Mouse (Mus musculus): ENCODE results near the gene 2310011J03Rik. TPM values are rescaled to one million over a fixed set of nuclear protein-coding genes. Genes with fewer than 3 reads are reported as not detected.

2310011J03Rik gene
- 52.1 and 92.1 TPM in 2 replicates for polyA plus RNA-seq (2012; rRNA removed; ENCODE audit: low replicate concordance)

DNA sequence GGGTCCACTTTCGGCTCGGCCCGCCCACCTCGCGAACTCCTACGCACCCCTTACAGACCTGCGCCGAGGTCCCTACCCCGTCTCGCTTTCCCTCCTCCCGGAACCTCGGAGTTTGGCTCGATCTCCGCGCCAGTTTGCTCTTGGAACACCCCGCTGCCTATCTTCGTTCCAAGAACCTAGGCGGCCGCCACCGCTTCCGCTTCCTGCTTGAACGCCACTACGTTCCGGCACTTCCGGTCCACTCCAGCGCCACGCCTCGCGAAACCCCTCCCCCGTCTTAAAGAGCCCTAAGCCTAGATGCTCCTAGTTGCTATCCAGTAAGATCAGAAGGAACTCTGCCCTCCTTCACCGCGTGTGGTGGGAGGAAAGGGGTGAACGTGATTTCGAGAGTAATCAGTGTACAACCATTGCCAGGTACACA lies at the start of gene 2310011J03Rik:
2310011J03Rik (minus strand) TSS at position 198 of the 421 bp plus-strand sequence.

DNA sequence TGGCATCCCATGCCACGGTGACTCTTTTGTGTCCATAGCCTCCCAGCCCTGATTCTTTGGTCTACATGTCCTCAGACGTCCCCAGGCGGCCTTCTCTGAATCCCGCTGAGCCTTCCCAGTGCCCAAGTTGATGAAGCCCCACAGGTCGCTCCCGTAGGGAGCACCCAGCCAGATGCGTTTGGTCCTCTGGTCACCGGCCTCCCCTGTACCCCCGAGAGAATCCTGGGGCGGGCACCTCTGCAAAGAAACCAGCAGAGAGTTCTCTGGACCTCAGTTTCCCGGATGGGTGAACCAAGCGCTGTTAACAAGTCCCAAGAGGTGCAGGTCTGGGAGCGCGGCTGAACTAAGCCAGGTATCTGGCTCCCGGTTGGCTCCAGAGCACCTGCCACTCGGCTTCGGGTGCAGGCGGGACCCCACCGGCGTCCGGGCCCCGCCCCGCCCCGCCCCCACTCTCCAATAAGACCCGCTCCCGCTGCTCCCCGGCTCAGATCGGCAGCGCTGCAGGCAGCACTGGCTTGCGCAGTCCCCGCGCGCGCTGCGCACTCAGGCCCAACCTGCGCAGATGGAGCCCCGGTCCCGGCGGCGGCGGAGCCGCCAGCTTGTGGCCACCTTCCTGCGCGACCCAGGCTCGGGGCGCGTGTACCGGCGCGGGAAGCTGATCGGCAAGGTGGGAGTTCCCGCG lies 35.8 kb upstream of the 2310011J03Rik start, which contains the start of gene Plk5:
Plk5 (plus strand) TSS at position 459 of the 682 bp plus-strand sequence.

DNA sequence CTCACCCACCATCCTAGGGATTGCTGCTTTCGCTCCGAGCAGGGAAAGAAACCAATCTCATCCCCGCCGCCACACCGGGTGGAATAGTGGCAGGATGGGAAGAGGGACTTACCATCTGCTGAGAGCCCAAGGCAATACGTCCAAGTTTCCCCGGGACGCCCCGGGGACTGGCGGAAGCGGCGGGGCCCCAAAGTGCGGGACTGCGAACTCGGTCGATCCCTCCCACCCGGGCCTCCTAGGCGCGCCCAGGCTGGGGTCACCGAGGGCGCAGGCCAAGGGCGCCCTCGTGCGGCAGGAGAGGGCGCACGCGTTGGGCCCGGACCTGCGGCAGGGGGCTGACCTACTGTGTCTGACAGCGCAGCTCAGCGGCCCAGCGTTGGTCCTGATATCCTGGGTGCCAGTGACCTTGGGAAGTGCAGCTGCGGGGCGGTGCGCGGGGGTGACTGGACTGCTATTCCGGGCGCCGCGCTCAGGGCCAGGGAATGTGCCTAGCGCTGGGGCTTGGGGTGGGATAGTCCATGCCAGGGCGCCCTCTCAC lies 28.0 kb upstream of the 2310011J03Rik start, which contains the start of gene Adamtsl5:
Adamtsl5 (minus strand) TSS at position 169 of the 538 bp plus-strand sequence.

DNA sequence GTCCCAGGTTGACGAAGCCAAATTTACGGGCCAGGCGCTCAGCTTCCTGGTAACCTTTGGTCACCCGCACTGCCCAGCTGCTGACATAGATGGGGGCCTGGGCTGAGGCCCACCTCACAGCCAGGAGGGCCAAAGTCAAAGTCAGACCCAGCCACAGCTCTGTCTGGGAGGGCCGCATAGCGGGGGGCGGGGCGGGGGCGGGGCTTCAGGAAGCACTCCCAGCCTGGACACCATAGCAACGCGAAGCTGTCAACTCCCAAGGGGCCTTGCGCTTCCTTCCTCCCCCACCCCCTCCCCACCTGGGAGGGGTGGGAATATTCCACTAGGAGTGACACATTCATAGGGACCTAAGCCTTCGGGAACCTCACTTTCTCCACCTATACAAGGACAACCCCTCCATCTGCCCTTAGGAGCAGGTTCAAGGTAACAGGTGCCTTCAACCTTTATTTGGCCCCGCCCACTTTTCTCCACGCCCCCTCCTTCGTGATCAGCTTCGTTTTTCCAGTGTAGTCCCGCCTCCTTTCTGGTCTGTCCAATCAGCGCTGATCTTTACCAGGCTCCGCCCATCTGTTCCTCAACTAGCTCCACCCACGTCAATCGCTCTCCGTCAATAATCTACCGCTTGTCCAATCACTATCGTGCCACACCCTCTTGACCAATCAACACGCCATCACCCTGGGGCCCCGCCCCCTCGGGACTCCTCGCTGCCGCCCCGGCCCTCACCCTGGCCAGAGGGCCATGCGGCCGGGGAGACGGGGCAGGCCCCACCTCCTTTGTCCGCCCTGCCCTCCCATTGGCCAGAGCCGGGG lies 9.1 kb upstream of the 2310011J03Rik start, which contains the start of the genes Pcsk4 and Reep6:
Pcsk4 (minus strand) TSS at position 226 of the 809 bp plus-strand sequence.
Reep6 (plus strand) TSS at position 681 of the 809 bp plus-strand sequence.

DNA sequence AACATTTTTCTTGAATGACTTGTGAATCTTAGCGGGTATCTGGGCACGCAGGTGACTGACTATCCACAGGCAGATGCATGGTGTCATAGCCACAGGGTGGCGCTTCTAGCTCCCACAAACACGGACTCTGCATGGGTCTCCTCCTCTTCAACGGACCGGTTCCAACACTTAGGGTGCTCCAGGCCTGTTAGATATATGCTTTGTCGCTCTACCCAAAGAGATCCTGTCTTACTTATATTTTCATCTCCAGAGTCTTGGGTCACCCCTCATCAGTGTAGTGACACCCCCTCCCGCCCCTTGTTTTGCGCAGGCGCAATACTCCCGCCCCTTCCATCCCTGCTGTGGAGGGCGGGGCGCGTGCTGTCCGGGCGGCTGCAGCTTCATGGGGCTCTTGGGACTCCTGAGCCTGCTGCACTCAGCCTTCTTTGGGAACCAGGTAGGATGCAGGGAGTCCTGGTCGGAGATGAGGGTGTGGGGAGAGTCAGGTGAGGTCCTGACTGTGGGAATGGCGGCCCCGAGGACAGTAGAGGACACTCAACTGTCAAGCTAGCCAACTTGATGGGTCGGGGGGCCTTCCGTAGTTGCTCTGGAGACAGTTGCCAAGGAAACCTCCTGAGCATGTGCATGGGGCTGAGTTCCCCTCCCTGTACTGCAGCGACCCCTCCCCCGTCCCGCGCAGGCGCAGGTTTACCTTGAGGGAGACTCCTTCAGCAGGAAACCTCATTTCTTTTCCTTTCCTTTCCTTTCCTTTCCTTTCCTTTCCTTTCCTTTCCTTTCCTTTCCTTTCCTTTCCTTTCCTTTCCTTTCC lies 24.5 kb downstream of the 2310011J03Rik start, which contains the start of gene Apc2:
Apc2 (plus strand) TSS at position 360 of the 808 bp plus-strand sequence.

DNA sequence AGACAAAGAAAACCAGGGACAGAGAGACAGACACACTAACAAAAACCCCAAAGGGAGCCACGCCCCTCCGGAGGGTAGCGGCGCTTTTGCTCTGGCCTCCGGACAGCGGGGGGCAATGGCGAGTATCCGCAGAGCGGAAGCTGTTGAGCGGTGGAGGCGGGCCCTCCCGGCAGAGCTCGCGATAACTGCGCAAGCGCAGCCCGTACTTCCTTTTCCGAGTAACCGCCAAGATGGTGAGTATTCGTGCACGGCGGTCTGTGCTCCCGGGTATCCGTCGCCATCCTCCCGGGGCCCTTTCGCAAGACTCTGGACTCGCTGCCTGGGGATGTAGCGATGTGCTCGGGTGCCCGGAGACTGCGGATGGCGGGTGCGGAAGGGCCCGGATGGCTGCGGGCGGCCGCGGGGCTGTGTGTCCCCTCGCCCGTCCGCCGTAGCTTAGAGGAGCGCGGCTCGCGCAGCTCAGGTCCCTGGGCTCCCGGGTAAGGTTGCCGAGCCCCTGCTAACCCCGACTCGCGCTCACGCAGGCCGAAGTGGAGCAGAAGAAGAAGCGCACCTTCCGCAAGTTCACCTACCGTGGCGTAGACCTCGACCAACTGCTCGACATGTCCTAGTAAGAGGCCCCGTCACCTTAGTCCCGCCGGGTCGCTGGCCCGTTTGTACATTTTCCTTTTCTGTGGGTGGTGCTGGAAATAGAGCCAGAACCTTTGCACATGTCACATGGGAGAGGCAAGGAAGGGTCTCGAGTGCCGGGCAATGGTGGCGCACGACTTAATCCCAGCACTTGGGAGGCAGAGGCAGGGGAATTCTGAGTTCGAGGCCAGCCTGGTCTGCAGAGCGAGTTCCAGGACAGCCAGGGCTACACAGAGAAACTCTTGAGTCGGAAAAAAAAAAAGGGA lies 27.8 kb downstream of the 2310011J03Rik start, which contains the start of gene Rps15:
Rps15 (plus strand) TSS at position 203 of the 896 bp plus-strand sequence.

Other genes with a start within 250 kb of the 2310011J03Rik start
- gene Sbno2, start 215.0 kb downstream of the 2310011J03Rik start, polyA plus RNA-seq (2012; rRNA removed; ENCODE audit: low replicate concordance) = 63.5 and 95.0 TPM in 2 replicates
- 105 and 121 TPM in 2 replicates for gene Stk11, start 204.7 kb downstream of the 2310011J03Rik start, polyA plus RNA-seq (2012; rRNA removed; ENCODE audit: low replicate concordance)
- gene Atp5d, start 181.9 kb downstream of the 2310011J03Rik start, polyA plus RNA-seq (2012; rRNA removed; ENCODE audit: low replicate concordance) = 5,808 and 7,935 TPM in 2 replicates
- 6.3 and 6.6 TPM in 2 replicates for gene Cbarp, start 179.7 kb downstream of the 2310011J03Rik start, polyA plus RNA-seq (2012; rRNA removed; ENCODE audit: low replicate concordance)
- 198 and 360 TPM in 2 replicates for gene Midn, start 172.3 kb downstream of the 2310011J03Rik start, polyA plus RNA-seq (2012; rRNA removed; ENCODE audit: low replicate concordance)
- 46.7 and 55.3 TPM in 2 replicates for gene Cirbp, start 154.6 kb downstream of the 2310011J03Rik start, polyA plus RNA-seq (2012; rRNA removed; ENCODE audit: low replicate concordance)
- 12.6 and 12.7 TPM in 2 replicates for gene 1600002K03Rik, start 147.6 kb downstream of the 2310011J03Rik start, polyA plus RNA-seq (2012; rRNA removed; ENCODE audit: low replicate concordance)
- 2.0 and 2.2 TPM in 2 replicates for gene Efna2, start 141.1 kb downstream of the 2310011J03Rik start, polyA plus RNA-seq (2012; rRNA removed; ENCODE audit: low replicate concordance)
- 14.5 and 19.2 TPM in 2 replicates for gene Mum1, start 94.1 kb downstream of the 2310011J03Rik start, polyA plus RNA-seq (2012; rRNA removed; ENCODE audit: low replicate concordance)
- 967 and 1,434 TPM in 2 replicates for gene Ndufs7, start 71.4 kb downstream of the 2310011J03Rik start, polyA plus RNA-seq (2012; rRNA removed; ENCODE audit: low replicate concordance)
- gene Gamt, start 59.5 kb downstream of the 2310011J03Rik start, polyA plus RNA-seq (2012; rRNA removed; ENCODE audit: low replicate concordance) = 15.1 and 43.1 TPM in 2 replicates
- gene Dazap1, start 59.1 kb downstream of the 2310011J03Rik start, polyA plus RNA-seq (2012; rRNA removed; ENCODE audit: low replicate concordance) = 104 and 128 TPM in 2 replicates
- gene Rps15, start 28.1 kb downstream of the 2310011J03Rik start, polyA plus RNA-seq (2012; rRNA removed; ENCODE audit: low replicate concordance) = 739 and 1,199 TPM in 2 replicates
- 0.88 and 1.1 TPM in 2 replicates for gene Apc2, start 24.6 kb downstream of the 2310011J03Rik start, polyA plus RNA-seq (2012; rRNA removed; ENCODE audit: low replicate concordance)
- gene Pcsk4, start 9.0 kb upstream of the 2310011J03Rik start, polyA plus RNA-seq (2012; rRNA removed; ENCODE audit: low replicate concordance) = 37.6 and 47.6 TPM in 2 replicates
- gene Reep6, start 9.4 kb upstream of the 2310011J03Rik start, polyA plus RNA-seq (2012; rRNA removed; ENCODE audit: low replicate concordance) = 257 and 279 TPM in 2 replicates
- 113 and 171 TPM in 2 replicates for gene Adamtsl5, start 27.9 kb upstream of the 2310011J03Rik start, polyA plus RNA-seq (2012; rRNA removed; ENCODE audit: low replicate concordance)
- gene Plk5, start 35.9 kb upstream of the 2310011J03Rik start, polyA plus RNA-seq (2012; rRNA removed; ENCODE audit: low replicate concordance) = 2.4 and 7.5 TPM in 2 replicates
- 13.6 and 24.5 TPM in 2 replicates for gene Mex3d, start 67.1 kb upstream of the 2310011J03Rik start, polyA plus RNA-seq (2012; rRNA removed; ENCODE audit: low replicate concordance)
- gene Mbd3, start 79.0 kb upstream of the 2310011J03Rik start, polyA plus RNA-seq (2012; rRNA removed; ENCODE audit: low replicate concordance) = 76.6 and 89.3 TPM in 2 replicates
- gene Uqcr11, start 86.3 kb upstream of the 2310011J03Rik start, polyA plus RNA-seq (2012; rRNA removed; ENCODE audit: low replicate concordance) = 2,686 and 4,056 TPM in 2 replicates
- gene Tcf3, start 113.1 kb upstream of the 2310011J03Rik start, polyA plus RNA-seq (2012; rRNA removed; ENCODE audit: low replicate concordance) = 95.5 and 98.0 TPM in 2 replicates
- 0.26 and 4.2 TPM in 2 replicates for gene Onecut3, start 174.3 kb upstream of the 2310011J03Rik start, polyA plus RNA-seq (2012; rRNA removed; ENCODE audit: low replicate concordance)
- gene Atp8b3, start 218.6 kb upstream of the 2310011J03Rik start, polyA plus RNA-seq (2012; rRNA removed; ENCODE audit: low replicate concordance) = 0.02 TPM in 1 of 2 replicates, not detected in the other
- 50.2 and 62.3 TPM in 2 replicates for gene Rexo1, start 241.0 kb upstream of the 2310011J03Rik start, polyA plus RNA-seq (2012; rRNA removed; ENCODE audit: low replicate concordance)